Mouse (Mus musculus): Measurements from ENCODE around the gene Ninl. TPM values are rescaled to one million over a fixed set of nuclear protein-coding genes. Genes with fewer than 3 reads are reported as not detected.

Gene Ninl
- total and polyA plus RNA-seq, 3 experiments, result 0.78 to 1.5 (median 1.4) TPM

GRCm38 (mm10) chr2:151037292-151037691, 1.9 kb downstream of the Ninl start:
- Histone ChIP-seq H3K27ac (no peak overlapping the region), H3K4me3 (no peak overlapping the region), H3K36me3 (ENCODE audit: control insufficient read depth, insufficient read depth, low read length) (no peaks in the 10 kb centered on the region), H3K79me2 (replicated peaks; ENCODE audit: control insufficient read depth, insufficient read depth, low read length) (no peaks in the 10 kb centered on the region; the same call in 1 of the 2 replicates), H3K27me3 (ENCODE audit: control insufficient read depth, insufficient read depth, low read length) (no peaks in the 10 kb centered on the region), H3K4me1 (ENCODE audit: control insufficient read depth, insufficient read depth, low read length) (peaks cover 4% of the 10 kb centered on the region), H3K9ac (ENCODE audit: low read depth, low read length) (no peak overlapping the region)
- no peak for DNase-seq
- WGBS, result 90% methylated on average over 1 of the region's 1 CpGs
- TF ChIP-seq POLR2A (IDR thresholded peaks at IDR 0.05; ENCODE audit: insufficient read depth, low read depth, low read length), result no peak
- no peak for TF ChIP-seq CTCF (IDR thresholded peaks at IDR 0.05)
- no peak for TF ChIP-seq EP300 (IDR thresholded peaks at IDR 0.05; ENCODE audit: insufficient read depth, low read depth, low read length)
- intact Hi-C loops (cut with DNase I), result loop anchor here (5.0 kb wide), 1 partner anchor 125 kb away; no protein-coding TSS in a partner anchor

DNA sequence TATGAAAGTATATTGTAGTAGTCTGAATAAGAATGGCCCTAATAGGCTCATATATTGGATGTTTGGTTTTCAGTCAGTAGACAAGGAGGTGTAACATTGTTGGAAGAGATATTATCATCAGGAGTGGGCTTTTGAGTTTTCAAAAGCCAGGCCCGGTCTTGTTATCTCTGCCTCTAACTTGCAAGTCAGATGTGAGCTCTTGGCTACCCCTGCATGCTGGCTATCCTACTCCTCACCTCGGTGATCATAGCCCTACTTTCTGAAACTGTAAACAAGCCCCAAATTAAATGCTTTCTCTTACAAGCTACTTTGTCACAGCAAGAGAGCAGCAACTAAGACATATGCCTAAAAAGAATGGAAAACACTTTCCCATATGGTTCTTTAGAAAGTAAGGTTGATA, 2.5 kb downstream of the Ninl start:
- Histone ChIP-seq H3K4me3 (no peak overlapping the region), H3K4me1 (ENCODE audit: control insufficient read depth, insufficient read depth, low read length) (peaks cover 4% of the 10 kb centered on the region), H3K27me3 (ENCODE audit: control insufficient read depth, insufficient read depth, low read length) (no peaks in the 10 kb centered on the region), H3K27ac (no peak overlapping the region), H3K79me2 (replicated peaks; ENCODE audit: control insufficient read depth, insufficient read depth, low read length) (no peaks in the 10 kb centered on the region; the same call in 1 of the 2 replicates), H3K36me3 (ENCODE audit: control insufficient read depth, insufficient read depth, low read length) (no peaks in the 10 kb centered on the region), H3K9ac (ENCODE audit: low read depth, low read length) (no peak overlapping the region)
- intact Hi-C loops (cut with DNase I), result loop anchor here (5.0 kb wide), 1 partner anchor 124 kb away; no protein-coding TSS in a partner anchor
- DNase-seq, result no peak
- TF ChIP-seq CTCF (IDR thresholded peaks at IDR 0.05) (no peak), EP300 (IDR thresholded peaks at IDR 0.05; ENCODE audit: insufficient read depth, low read depth, low read length) (no peak), POLR2A (IDR thresholded peaks at IDR 0.05; ENCODE audit: insufficient read depth, low read depth, low read length) (no peak)
- WGBS, result 75% methylated on average over 2 of the region's 2 CpGs

GRCm38 (mm10) chr2:151034435-151034834, 4.7 kb downstream of the Ninl start:
- DNase-seq, result no peak
- no peaks in the 10 kb centered on the region for H3K36me3 ChIP-seq (ENCODE audit: control insufficient read depth, insufficient read depth, low read length)
- intact Hi-C loops (cut with DNase I), result no loop called here
- no peaks in the 10 kb centered on the region; the same call in 1 of the 2 replicates for H3K79me2 ChIP-seq (replicated peaks; ENCODE audit: control insufficient read depth, insufficient read depth, low read length)
- no peak overlapping the region for H3K27ac ChIP-seq
- peaks cover 4% of the 10 kb centered on the region for H3K4me1 ChIP-seq (ENCODE audit: control insufficient read depth, insufficient read depth, low read length)
- H3K4me3 ChIP-seq, result no peak overlapping the region
- 98% methylated on average over 3 of the region's 3 CpGs for WGBS
- H3K9ac ChIP-seq (ENCODE audit: low read depth, low read length), result no peak overlapping the region
- TF ChIP-seq EP300 (IDR thresholded peaks at IDR 0.05; ENCODE audit: insufficient read depth, low read depth, low read length) (no peak), CTCF (IDR thresholded peaks at IDR 0.05) (no peak), POLR2A (IDR thresholded peaks at IDR 0.05; ENCODE audit: insufficient read depth, low read depth, low read length) (no peak)
- H3K27me3 ChIP-seq (ENCODE audit: control insufficient read depth, insufficient read depth, low read length), result no peaks in the 10 kb centered on the region

DNA sequence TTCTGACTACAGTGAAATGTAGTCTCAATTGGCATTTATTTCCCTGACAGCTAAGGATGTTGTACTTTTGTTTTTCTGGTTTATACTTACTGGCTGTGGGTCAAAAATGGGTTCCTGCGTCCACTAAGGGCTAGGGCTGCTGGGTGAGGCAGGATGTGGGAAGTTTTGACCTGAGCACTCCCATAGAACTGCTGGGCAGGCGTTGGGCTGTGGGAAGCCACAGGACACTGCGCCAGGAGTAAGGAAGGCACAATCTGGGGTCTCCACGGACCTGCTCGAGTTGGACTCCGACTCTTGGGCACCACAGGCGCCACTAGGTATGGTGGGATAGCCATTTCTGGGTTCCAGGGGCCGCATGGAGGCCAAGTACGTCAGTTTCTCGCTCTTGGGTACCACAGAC, 18.0 kb downstream of the Ninl start:
- no peaks in the 10 kb centered on the region for H3K27me3 ChIP-seq (ENCODE audit: control insufficient read depth, insufficient read depth, low read length)
- H3K36me3 ChIP-seq (ENCODE audit: control insufficient read depth, insufficient read depth, low read length), result no peaks in the 10 kb centered on the region
- 86% methylated on average over 10 of the region's 10 CpGs for WGBS
- DNase-seq, result no peak
- no peak overlapping the region for H3K4me3 ChIP-seq
- TF ChIP-seq CTCF (IDR thresholded peaks at IDR 0.05), result no peak
- TF ChIP-seq POLR2A (IDR thresholded peaks at IDR 0.05; ENCODE audit: insufficient read depth, low read depth, low read length), result no peak
- no peak for TF ChIP-seq EP300 (IDR thresholded peaks at IDR 0.05; ENCODE audit: insufficient read depth, low read depth, low read length)
- H3K27ac ChIP-seq, result no peak overlapping the region
- no peaks in the 10 kb centered on the region for H3K4me1 ChIP-seq (ENCODE audit: control insufficient read depth, insufficient read depth, low read length)
- intact Hi-C loops (cut with DNase I), result no loop called here
- H3K9ac ChIP-seq (ENCODE audit: low read depth, low read length), result no peak overlapping the region
- no peaks in the 10 kb centered on the region for H3K79me2 ChIP-seq (replicated peaks; ENCODE audit: control insufficient read depth, insufficient read depth, low read length)

- Histone ChIP-seq H3K4me1 (ENCODE audit: control insufficient read depth, insufficient read depth, low read length) (no peaks in the 10 kb centered on the region), H3K4me3 (no peak overlapping the region), H3K79me2 (replicated peaks; ENCODE audit: control insufficient read depth, insufficient read depth, low read length) (no peaks in the 10 kb centered on the region), H3K9ac (ENCODE audit: low read depth, low read length) (no peak overlapping the region), H3K36me3 (ENCODE audit: control insufficient read depth, insufficient read depth, low read length) (no peaks in the 10 kb centered on the region), H3K27ac (no peak overlapping the region), H3K27me3 (ENCODE audit: control insufficient read depth, insufficient read depth, low read length) (0 out of 2 replicates have a peak, but pooled peaks cover 3% of the 10 kb centered on the region)
- TF ChIP-seq EP300 (IDR thresholded peaks at IDR 0.05; ENCODE audit: insufficient read depth, low read depth, low read length), result no peak
- TF ChIP-seq POLR2A (IDR thresholded peaks at IDR 0.05; ENCODE audit: insufficient read depth, low read depth, low read length), result no peak
- no peak for TF ChIP-seq CTCF (IDR thresholded peaks at IDR 0.05)
- no peak for DNase-seq
- 63% methylated on average over 2 of the region's 2 CpGs for WGBS
- intact Hi-C loops (cut with DNase I), result no loop called here
These were observed 23.9 kb downstream of the Ninl start for GRCm38 (mm10) chr2:151015316-151015715.

DNA sequence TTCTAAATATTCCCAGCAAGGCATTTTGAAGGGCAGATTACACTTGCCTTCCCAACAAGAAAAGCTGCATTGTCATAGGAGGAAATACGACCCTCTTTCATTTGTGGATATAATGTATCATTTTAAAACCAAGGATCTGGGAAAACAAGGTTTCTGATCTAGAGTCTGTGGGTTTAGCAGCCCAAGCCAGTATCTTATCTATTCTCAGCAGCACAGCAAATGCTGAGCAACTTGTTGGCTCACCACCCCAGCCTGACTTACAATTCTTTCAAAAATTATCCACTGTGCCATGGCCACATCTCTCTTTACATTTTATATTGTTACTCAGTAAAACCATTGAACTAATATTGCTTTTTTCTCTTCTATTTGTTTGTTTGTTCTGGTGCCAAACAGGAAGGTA, 27.9 kb downstream of the Ninl start:
- H3K27ac ChIP-seq, result no peak overlapping the region
- H3K27me3 ChIP-seq (ENCODE audit: control insufficient read depth, insufficient read depth, low read length), result 0 out of 2 replicates have a peak, but pooled peaks cover 3% of the 10 kb centered on the region
- intact Hi-C loops (cut with DNase I), result no loop called here
- no peaks in the 10 kb centered on the region for H3K36me3 ChIP-seq (ENCODE audit: control insufficient read depth, insufficient read depth, low read length)
- no peak for DNase-seq
- H3K9ac ChIP-seq (ENCODE audit: low read depth, low read length), result no peak overlapping the region
- TF ChIP-seq EP300 (IDR thresholded peaks at IDR 0.05; ENCODE audit: insufficient read depth, low read depth, low read length), result no peak
- no peak for TF ChIP-seq POLR2A (IDR thresholded peaks at IDR 0.05; ENCODE audit: insufficient read depth, low read depth, low read length)
- TF ChIP-seq CTCF (IDR thresholded peaks at IDR 0.05), result no peak
- WGBS, result 54% methylated on average over 1 of the region's 1 CpGs
- H3K79me2 ChIP-seq (replicated peaks; ENCODE audit: control insufficient read depth, insufficient read depth, low read length), result no peaks in the 10 kb centered on the region
- H3K4me3 ChIP-seq, result no peak overlapping the region
- H3K4me1 ChIP-seq (ENCODE audit: control insufficient read depth, insufficient read depth, low read length), result peaks cover 1% of the 10 kb centered on the region; the same call in 1 of the 2 replicates
